Mouse (Mus musculus): ENCODE data around the gene Traf7. TPM values are rescaled to one million over a fixed set of nuclear protein-coding genes. Genes with fewer than 3 reads are reported as not detected.

Gene Traf7
- total RNA-seq, 1 experiment from 2014 or later = 133 TPM

GRCm38 (mm10) chr17:24506332-24507070 is 21.2 kb downstream of the Traf7 start:
- DNase-seq = peak; percentile 55

GRCm38 (mm10) chr17:24505286-24505955 is 22.3 kb downstream of the Traf7 start:
- DNase-seq = no peak

- no peak for DNase-seq
Measured at GRCm38 (mm10) chr17:24504085-24504484, 23.7 kb downstream of the Traf7 start.

- DNase-seq = no peak
Measured at GRCm38 (mm10) chr17:24502208-24502607, 25.5 kb downstream of the Traf7 start.

GRCm38 (mm10) chr17:24496026-24496425 is 31.7 kb downstream of the Traf7 start:
- DNase-seq = no peak

- DNase-seq = no peak
Measured at GRCm38 (mm10) chr17:24495443-24495842, 32.3 kb downstream of the Traf7 start.

- DNase-seq = no peak
Measured at GRCm38 (mm10) chr17:24494627-24495335, 33.0 kb downstream of the Traf7 start.

GRCm38 (mm10) chr17:24490399-24490798 is 37.3 kb downstream of the Traf7 start:
- no peak for DNase-seq

- no peak for DNase-seq
Measured at GRCm38 (mm10) chr17:24489265-24490030, 38.3 kb downstream of the Traf7 start.

GRCm38 (mm10) chr17:24488662-24489264 is 39.0 kb downstream of the Traf7 start:
- DNase-seq = peak; percentile 54

- DNase-seq = peak; percentile 58
Measured at GRCm38 (mm10) chr17:24488186-24488661, 39.5 kb downstream of the Traf7 start, which contains the start of gene Caskin1. Gene Caskin1, plus strand, starts transcription at chr17:24488601.

GRCm38 (mm10) chr17:24485090-24485860 is 42.5 kb downstream of the Traf7 start:
- DNase-seq = no peak

- no peak for DNase-seq
Measured at GRCm38 (mm10) chr17:24483495-24483894, 44.2 kb downstream of the Traf7 start.

- DNase-seq = no peak
Measured at GRCm38 (mm10) chr17:24481027-24481815, 46.5 kb downstream of the Traf7 start.

- no peak for DNase-seq
Measured at GRCm38 (mm10) chr17:24480201-24480826, 47.4 kb downstream of the Traf7 start.

GRCm38 (mm10) chr17:24479431-24479830 is 48.3 kb downstream of the Traf7 start:
- DNase-seq = no peak

- peak; percentile 98 for DNase-seq
Measured at GRCm38 (mm10) chr17:24478663-24479380, 48.9 kb downstream of the Traf7 start, which contains the start of gene Mlst8. Gene Mlst8, minus strand, starts transcription at chr17:24479078.

- no peak for DNase-seq
Measured at GRCm38 (mm10) chr17:24477985-24478600, 49.6 kb downstream of the Traf7 start.
